Mouse (Mus musculus) heart, postnatal 0 days (tissue): Measurements from ENCODE around the gene Dach1.

Experiments used
- CTCF ChIP-seq: IDR thresholded peaks from 2 replicates; pipeline ENCODE4 v1.5.1; 2016; ENCODE audit warnings: antibody characterized with exemption, control low read depth, low read depth
- EP300 ChIP-seq: IDR thresholded peaks from 2 replicates; pipeline ENCODE4 v1.6.1; 2016; ENCODE audit warnings: antibody characterized with exemption, low read depth

GRCm38 (mm10) chr14:97753973-97754372 is 415.6 kb downstream of the Dach1 start:
- TF ChIP-seq EP300 (no peak), CTCF (no peak)
